Mouse (Mus musculus) Muller cell, postnatal 12 days (primary cell): ENCODE results near the gene Tiam1.
A peak's percentile ranks its signal among the peaks of the same experiment; 100 is the strongest.

Source experiments
- DNase-seq: peaks from one replicate; pipeline ENCODE4 v3.0.0-alpha.2; 2015; ENCODE audit errors: inconsistent ontology term

The Tiam1 gene

DNA sequence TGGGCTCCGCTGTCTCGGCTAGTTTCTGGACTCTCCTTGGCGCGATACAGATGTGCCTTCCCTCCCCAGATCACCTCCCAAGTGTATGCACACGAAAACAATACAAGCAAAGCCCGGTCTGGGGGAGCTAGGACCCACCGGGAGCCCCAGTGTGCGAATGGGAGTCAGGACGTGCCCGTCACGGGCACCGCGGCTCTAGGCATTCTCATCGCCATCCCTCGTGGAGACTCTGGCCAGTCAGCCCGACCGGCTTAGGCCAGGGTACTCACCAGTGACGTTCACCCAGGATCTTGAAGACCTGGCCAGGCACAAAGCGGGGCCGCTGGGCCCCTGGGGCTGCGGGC is 181 bp downstream of the Tiam1 start:
- no peak for DNase-seq

DNA sequence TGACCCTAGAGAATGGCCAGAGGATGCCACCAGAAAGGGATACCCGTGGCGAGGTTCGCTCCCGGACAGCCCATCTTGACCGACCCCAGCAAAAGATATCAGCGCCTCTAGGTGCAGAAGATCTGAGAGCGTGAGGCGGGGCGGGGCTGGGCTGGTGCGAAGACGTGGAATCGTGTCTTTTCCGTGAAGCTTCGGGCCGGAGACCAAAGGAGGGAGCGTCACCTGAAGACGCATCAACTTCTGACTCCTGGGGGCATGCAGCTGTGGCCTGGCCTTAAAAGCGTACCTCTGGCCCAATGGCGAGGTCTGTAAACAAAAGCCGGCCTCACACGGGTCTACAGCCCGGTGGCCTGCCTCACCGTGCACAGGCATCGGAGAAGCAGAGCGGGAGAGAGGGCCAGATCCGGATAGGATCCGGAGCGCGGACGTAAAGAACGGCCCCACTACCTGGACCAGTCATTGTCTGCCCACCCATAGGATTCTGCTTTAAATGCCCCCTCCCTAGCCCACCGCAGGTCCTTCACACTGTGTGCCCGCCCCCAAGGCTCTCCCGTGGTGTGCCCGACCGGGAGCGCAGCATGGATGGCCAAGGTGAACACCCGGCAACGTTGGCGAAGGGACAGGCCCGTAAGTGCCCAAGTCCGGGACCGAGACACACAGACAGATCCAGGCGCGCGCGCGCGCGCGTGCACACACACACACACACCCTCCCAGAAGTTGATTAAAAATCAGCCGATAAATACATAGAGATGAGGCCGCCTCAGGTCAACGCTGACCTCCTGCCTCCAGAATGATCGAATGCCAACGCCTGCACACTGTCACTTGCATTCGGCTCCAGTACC is 774 bp downstream of the Tiam1 start:
- peak; percentile 34 for DNase-seq

DNA sequence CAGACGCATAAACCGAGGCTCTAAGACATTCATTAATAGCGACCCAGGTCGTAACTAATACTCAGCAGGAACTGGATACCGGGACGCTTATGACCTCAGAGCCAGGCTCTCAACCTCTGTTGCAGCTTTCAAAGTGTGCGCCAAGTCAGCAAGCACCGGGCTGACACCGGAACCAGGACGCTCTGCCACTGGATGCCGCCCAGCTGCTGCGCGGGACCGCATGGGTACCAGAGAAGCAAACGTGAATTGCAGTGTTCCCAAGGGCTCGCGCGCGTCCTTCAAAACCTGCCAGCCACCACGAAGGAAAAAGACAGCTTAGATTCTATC is 1.4 kb downstream of the Tiam1 start:
- peak; percentile 32 for DNase-seq

DNA sequence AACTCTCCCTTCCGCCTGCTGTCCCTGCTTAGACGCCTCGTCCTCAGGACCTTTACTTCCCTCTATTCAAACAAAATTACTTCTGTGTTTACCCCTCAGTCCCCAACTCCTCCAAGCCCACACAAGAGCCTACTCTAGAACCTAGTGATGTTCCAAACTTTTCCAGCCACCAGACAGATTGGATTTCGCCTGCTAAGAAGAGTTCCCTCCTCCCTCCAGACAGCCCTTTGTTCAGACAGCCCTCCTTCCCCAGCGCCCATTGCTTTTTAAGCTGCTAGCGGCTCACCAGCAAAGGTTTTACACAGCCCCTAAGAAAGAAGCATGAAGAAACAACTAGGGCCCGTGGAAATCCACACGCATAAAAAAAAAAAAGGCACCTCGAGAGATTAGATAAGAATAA is 2.0 kb downstream of the Tiam1 start:
- DNase-seq, result no peak

DNA sequence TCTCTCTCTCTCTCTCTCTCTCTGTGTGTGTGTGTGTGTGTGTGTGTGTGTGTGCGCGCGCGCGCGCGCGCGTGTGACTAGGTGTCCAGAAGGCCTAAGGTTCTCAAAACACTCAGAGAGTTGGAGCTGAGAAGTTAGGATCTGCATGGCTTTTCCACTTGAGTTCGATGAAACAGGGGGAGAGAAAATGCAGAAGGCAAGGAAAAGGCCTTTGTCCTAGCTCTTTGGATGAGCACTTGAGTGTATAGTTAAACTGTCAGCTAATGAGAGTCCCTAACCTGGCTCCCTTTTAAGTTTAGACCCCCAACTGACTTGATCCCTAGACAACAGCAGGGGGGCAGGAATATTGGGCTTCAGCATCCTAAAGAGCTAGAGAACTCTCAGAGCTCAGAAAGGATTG is 3.0 kb downstream of the Tiam1 start:
- DNase-seq, result no peak

DNA sequence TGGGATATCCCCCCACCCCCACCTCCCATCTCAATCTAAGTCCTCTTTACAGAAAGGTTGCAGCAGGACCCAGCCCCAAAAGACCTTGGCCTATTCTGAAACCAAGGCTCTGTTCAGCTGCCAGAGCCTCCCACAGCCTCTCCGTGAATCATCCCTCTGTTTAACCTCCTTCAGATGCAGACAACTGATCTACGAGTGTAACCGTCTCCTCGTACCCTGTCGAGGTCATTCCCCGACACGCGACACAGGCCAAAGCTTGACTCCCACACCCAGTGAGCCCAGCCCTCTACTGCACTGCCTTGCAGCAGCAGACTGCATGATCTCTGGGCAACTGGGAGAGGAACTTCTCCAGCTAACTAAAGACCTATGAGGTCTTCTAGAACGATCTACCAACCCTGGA is 3.9 kb downstream of the Tiam1 start:
- DNase-seq, result no peak

DNA sequence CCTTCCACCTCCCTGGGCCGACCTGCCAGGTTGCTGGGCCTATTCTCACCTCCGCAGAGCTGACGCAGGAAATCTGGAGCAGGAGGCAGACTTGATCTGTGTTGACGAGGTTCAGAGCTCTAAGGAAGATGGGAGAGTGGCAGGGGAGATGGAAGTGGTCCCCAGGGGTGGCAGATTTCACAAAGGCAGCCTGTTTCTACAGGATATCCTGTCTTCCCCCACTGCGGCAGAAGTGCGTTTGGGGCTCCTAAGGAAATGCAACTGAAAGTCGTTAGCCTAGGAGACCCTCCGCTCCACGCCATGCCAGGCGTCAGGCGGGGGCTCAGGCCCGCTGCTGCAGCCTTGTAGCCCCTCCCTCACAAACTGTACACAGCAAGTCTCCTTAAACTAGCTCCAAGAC is 5.4 kb downstream of the Tiam1 start:
- no peak for DNase-seq

DNA sequence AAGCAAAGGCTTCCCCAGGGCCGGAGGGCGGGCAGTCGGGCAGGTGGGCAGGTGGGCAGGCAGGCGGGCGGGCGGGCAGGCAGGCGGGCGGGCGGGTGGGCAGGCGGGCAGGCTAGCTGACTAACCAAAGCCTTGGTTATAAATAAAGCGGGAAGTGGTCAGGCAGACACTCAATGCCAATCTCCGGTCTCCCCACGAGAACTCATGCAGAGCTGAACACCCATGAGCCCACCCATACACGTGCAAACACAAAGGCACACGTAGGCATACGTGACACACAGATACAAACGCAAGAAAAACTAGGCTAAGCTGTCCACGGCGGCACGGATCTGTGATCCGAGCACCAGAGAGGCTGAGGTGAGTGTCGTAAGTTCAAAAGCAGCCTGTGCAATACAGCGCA is 6.4 kb downstream of the Tiam1 start:
- DNase-seq, result no peak

DNA sequence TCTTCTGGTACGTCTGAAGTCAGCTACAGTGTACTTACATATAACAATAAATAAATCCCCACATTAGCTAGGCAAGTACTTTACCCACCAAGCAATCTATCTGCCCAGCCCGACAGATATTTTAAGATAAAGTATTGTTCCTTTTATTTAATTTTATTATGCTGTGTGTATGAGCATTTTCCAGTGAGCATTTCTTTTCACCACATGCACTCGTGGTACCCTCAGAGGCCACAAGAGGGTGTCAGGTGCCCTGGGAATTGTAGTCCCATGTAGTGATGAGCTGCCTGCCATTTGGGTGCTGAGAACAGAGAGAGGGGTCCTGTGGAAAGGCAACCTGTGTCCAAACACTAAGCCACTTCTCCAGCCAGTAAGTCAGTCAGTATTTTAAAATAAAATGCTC is 8.0 kb downstream of the Tiam1 start:
- no peak for DNase-seq

DNA sequence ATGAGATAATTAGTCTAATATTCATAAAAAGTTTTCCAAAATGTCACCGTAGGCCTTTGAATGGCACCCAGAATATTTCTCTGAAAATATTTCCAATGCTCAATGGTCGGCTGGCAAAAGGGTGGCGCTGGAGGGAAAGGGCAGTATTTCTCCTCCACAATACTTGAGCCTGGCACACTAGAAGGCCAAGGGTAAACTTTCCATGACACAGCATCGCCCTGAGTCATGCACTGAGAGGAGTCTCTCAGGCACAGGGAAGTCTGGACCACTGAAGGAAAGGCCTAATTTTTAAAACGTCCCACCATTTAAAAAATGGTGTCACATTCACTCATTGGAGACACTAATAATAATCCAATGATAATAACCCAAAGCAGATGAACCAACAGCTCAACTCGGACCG is 9.2 kb downstream of the Tiam1 start:
- DNase-seq, result no peak

DNA sequence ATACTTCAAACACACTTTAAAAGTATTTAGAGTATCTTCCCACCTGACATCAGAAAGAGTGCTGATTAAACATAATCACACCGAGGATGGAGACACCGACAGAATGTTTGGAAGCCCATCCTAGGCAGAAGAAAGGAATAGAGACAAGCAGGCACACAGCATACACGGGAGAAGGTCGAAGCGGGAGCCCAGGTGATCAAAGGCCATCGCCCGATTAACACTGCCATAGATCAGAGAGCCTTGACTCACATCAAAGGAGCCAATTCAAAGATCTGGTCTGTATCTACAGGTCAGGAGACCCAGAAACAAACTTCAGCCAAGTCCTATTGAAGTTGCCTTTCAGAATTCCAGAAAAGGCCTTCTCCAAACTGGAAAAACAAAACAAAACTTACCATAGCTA is 10.8 kb downstream of the Tiam1 start:
- no peak for DNase-seq

DNA sequence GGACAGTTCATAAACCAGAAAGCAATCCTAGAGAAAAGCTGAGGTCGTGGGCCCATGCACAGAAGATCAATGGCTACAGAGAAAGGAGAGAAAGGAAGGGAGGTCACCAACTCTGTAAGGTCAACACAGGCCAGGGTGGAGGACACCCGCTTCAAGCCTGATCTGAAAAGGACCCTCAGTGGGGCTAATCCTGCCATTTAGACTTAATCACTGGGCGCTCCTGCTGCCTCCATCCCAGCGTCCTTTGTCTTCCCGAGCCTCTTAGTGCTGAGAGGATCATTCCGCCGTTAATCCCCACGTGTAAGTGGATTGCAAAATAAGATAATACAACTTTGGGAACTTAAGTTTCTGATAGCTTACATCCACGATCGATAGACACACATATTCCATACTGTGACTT is 11.2 kb downstream of the Tiam1 start:
- no peak for DNase-seq

DNA sequence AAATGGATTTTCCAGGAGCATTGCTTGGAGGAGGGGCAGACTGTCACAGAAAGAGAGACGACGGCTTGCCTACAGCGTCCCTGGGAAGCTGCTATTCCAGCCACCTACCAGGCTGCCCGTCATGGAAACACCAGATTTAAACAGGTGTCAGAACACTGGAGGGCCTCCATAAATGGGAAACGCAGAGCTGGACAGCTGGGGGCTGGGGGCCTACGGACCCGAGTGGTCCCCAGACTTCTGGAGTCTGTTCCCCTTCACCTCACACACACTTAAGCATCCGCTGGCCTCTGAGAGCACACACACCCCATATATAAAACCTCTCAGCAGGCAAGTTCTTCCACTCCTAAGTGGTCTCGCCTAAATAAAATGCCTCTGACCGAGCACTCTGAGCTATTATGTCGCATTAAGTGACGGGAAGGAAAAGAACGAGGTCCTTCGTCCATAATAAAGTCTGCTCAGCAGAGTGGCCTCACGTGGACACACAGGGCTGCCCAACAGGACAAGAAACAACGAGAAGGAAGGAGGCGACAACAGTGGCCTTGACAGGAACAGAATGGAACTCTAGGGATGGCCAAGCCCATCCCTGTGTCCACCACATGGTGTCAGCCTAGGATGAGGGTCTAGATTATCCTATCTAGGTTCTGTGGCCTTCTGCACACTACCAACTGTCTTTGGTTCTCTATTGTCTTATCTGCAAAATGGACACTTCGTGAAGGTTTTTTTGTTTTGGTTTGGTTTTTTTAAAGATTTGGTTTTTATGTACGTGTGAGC is 14.6 kb downstream of the Tiam1 start:
- DNase-seq, result no peak

DNA sequence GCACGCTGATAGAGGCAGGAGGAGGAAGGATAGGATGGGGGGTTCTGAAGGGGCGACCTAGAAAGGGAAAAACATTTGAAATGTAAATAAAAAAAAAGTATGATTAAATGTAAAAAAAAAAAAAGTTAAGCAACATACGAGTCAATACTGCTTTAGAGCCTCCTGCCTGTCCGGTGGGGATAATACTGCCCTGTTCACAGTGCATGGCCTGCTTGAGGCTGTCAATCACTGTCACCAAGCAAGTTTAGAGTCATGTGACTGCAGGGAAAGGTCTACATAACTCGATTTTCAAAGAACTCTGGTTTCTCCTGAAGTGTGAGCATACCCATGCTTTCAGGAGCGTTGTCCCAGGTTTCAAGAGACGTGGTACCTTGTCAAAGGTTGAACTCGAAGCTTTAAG is 15.2 kb downstream of the Tiam1 start:
- DNase-seq, result no peak

DNA sequence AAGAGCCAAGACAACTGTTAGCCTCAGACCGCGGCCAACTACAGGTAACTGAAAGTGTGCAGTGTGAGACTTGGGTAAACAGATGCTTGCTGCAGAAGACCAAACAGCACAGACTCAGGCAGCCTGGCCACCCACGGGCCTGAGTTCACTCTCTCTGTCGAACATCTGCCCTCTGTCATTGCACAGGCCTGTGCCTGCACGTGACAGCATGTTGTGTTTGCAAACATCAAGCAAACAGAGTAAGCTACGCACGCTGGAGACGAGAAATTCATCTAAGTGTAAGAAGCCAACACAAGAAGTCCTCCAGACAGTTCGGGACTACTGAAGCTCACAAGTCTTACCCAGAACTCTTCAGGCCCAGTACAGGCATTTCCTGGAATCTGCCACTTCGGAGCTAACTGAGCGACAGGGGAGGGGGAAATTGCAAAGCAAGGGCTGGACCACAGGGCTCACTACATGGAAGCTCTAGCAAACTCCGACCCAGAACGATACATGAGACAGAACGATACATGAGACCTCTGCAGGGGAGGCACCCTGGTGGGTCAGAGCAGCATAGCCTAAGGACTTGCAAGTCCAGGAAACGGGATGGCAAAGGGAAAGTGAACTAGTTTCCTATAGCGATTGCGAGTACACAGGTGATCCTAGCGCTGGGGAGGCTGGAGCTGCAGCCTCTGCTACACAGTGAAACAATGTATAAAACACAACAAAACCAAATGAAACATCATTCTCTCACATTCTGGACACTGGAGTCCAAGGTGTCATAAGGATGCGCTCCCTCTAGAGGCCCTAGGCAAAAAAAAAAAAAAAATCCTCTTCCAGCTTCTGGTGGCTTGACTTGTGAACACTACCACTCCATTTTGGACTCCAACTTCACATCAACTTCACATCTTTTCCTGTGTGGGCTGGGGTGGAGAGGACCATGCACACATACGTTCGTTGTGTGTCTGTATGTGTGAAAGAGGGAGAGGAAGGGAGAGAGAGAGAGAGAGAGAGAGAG is 18.0 kb downstream of the Tiam1 start:
- no peak for DNase-seq

DNA sequence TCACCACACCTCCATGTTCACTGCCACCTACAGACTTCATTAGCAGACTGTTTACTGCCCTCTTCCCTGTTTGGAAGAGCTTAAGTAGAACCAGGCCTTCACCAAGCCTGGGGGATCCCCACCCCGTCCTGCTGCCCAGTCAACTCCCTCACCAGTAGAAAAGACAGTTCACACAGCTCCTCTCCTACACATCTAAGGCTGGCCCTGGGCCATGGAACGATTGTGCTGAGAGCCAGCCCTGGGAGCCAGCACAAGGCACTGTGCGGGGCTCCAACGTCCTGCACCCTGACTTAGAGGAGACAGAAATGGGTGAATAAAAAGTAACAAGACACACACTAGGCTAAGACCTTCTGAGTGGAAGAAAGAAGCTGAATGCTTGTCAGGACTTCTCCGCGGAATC is 20.5 kb downstream of the Tiam1 start:
- no peak for DNase-seq

DNA sequence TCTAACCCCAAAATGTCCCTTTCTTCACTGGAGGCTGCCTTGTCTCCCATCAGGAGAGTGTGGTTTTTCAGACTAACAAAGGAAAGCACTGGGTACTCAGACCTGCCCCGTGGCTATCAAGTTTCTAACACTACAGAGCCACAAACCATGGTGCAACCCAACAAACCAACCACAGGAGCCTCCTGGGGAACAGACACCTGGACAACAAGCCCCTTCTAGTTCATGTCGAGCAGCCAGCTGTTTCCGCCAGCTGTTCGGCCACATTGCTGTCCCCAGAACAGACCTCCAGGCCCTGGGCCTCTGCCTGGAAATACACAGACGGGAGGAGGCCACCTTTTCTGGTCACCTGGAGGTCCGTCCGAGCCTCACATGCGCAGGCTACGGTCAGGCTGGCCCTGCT is 21.1 kb downstream of the Tiam1 start:
- no peak for DNase-seq

DNA sequence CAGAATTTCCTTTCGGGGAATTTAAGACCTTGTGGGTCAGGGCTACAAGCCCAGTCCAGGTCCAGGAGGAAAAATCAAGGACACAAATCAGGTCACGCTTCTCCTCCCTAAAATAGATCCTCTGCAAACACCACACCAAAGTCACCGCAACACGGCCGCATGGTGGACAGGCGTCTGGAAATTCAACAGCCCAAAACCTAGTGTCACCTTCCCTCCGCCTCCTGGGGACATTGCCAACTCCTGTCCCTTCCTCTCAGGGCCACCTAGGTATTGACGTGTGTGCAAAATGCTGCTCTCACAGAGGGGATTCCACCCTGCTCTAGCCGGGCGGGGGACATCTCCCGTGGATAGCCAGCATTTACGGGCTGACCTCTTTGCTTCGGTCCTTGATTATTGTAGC is 21.8 kb downstream of the Tiam1 start:
- no peak for DNase-seq

DNA sequence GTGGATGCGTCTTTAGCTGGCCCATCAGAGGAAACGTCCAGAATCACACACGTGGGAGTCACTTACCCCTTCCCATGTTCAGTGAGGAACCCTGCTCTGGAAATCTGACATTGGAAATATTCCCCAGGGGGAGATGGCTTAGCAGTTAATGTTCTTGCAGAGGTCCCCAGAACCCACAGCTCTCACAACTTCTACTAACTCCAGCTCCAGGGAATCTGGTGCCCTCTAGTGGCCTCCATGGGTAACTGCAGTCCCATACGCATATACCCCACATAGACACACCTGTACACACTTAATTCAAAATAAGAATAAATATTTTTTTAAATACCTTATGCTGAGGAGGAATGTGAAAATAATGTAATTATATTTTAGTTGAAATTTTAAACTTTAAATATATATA is 23.6 kb downstream of the Tiam1 start:
- DNase-seq, result no peak

DNA sequence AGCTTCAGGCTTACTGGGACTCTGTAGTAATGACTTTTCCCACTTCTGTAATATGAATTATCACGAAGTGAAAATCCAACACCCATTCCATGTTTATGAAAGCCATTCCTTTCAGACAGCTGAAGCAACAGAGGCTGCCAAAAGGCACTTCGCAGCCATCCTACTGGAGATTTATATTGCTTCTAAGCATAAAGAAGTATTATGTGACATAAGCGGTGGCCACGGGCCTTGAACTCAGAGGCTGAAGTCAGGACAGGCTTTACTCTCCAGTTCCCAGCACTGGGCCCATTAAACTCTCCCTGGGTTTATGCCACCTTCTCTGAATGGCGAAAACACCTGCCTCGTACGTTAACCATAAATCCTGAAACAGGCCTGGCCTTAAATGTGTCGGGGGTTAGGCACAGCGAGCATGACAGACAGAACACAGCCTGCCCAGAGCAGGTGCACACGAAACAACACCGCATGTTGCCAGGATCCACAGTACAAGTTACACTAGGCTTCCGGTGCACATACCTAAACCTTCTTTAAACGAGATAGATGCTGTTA is 26.9 kb downstream of the Tiam1 start:
- DNase-seq, result no peak

DNA sequence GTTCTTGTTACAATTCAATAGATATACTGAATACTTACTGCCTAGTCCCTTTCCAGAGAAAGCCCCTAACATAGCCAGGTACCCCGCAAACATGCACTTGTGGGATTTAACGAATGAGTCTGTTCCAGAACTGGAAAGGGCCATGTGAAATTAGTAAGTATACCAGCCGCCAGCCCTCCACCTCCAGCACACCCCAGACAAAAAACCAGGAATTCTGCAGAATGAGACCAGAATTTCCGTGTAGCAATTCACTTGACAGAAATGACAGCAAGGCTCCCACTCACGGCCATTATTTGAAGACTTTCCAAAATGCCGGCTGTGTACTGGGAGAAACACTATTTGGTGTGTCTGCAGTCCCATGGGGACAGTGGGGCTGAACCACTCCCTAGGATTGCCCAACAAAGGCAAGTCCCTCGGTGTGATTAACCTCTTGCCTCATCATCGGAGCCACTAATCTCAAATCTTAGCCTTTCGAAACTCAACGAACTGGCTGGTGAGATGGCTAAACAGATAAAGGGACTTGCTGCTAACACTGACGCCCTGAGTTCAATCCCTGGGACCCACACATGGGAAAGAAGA is 30.9 kb downstream of the Tiam1 start:
- no peak for DNase-seq

DNA sequence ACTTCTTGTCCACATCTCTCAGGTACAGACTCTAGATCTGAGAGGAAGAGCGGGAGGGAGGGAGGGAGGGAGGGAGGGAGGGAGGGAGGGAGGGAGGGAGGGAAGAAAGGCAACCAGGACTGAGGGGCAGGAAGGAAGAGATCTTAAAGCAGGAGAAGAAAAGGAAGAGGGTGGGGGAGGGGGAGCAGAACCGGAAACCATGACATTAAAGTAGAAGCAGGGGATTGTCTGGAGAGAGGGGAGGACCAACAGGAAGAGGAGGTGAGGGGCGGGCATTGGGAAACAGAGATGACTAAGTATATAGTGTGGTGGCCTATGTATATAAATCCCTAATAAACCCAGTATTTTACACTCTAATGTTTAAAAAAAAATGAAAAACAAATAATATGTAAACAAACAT is 34.1 kb downstream of the Tiam1 start:
- no peak for DNase-seq
